Mouse (Mus musculus) adrenal gland, postnatal 4 days (tissue): ENCODE data around the gene Vwa1. TPM values are rescaled to one million over a fixed set of nuclear protein-coding genes. Genes with fewer than 3 reads are reported as not detected.
"Not testable (repeated sequence)": the region's sequence is repeated elsewhere in the genome, so short reads cannot be mapped to it uniquely, and the experiment has no call there.

Source experiments
- DNase-seq, 2 experiments: peaks; one replicate each; pipeline ENCODE4 v3.0.0; 2021 to 2022; ENCODE audit warnings: low spot score in 2 of 2, mixed read lengths in 2 of 2
- total RNA-seq, 2 experiments: library from RNA; stranded (reverse); gene quantifications; 2 replicates each; pipeline ENCODE4 v1.2.3; 2021

Gene Vwa1
- total RNA-seq, 2 experiments from 2014 or later, result 5.7 to 7.4 TPM

DNA sequence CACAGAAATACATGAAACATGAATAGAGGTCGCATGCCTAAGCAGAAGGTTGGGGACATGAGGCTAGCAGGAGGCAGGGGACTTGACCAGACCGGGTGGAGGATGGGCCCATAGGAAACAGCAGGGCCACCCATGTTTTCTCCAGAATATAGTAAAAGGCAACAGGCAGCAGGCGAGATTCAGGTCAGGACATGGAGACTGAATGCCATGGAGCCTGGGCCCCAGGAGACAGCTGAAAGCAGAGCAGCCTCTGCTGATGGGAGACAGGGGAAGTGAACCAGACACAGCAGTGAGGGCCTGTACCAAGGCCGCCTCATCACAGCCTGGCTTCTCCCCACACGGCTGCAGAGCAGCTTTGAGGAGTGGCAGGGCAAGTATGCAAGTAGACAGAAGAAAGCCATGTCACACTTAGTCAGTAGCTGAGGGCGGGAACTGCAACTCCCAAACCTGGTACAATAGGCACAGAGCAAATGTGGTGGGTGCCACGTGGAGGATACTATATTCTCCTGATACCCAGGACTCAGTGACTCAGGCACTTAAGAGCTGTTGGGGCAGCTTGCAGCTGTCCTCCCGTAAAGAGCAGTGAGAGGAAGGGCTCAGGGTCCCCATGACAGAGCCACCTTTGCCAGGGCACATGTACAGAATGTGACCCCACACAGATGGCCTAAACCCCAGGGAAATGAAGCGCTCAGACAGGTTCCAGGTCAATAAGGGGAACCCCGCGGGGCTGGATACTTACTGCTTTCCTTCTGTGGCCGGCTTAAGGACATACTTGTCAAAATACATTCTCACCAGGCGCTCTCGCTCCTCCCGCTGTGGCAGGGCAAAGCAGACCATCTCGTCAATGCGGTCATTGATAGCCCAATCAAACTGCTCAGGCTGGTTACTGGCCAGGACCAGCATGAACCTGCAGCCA is 27.7 kb downstream of the Vwa1 start:
- no peak for DNase-seq

- DNase-seq, result no peak
Observed at GRCm38 (mm10) chr4:155746036-155746548, 28.4 kb downstream of the Vwa1 start.

GRCm38 (mm10) chr4:155745136-155745535 is 29.4 kb downstream of the Vwa1 start:
- DNase-seq, result no peak

DNA sequence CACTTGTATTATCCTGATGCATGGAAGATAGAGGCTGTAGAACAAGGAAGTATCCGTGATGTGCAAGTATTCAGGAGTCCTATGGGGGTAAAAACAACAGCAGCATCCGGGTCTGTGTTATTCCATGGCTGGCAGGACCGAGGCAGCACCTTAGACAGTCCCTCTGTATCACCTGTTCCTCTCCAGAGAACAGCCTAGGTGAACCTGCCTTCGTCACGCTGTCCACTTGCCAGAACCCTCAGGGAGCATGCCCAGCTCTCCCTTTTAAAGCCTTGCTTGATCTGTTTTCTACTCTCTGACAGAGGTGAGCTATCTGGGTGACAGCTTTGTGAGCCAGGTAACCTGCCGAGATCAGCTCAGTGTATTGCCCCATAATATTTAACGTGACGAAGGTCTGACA is 30.0 kb downstream of the Vwa1 start:
- no peak for DNase-seq

DNA sequence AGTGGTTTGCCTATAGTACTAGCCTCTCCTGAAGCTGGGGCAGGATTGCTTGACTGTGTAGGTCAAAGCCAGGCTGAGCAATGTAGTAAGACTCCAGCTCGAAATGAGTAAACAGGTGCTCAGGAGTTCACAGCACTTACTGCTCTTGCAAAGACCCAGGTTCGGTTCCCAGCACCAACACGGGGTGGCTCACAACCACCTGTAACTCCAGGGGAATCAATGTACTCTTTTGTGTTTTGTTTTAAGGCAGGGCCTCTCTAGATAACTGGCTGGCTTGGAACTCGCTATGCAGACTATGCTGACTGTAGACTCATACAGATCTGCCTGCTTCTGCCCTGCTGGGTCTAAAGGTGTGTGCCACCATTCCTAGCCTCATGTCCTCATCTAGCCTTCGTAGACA is 31.8 kb downstream of the Vwa1 start:
- DNase-seq, result no peak

DNA sequence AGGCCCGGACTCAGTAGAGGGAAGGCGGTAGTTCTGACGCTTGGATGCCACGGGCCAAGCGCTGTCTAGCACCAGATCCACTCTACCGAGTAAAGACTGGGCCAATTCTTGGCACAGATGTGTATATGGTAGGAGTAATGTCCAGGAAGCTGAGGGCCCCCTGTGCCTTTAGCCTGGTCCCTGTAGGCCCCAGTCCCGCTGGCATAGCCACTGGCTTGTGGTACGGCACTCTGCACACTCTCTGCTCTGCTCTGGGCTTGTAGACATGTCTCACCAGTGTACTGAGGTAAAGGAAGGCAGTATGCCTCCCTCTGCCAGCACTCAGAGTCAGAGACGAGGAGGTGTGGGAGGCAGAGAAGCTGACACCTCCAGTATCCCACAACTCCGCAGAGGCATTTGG is 33.8 kb downstream of the Vwa1 start:
- DNase-seq, result not testable (repeated sequence)

- no peak for DNase-seq
Observed at GRCm38 (mm10) chr4:155739741-155740636, 34.5 kb downstream of the Vwa1 start.

DNA sequence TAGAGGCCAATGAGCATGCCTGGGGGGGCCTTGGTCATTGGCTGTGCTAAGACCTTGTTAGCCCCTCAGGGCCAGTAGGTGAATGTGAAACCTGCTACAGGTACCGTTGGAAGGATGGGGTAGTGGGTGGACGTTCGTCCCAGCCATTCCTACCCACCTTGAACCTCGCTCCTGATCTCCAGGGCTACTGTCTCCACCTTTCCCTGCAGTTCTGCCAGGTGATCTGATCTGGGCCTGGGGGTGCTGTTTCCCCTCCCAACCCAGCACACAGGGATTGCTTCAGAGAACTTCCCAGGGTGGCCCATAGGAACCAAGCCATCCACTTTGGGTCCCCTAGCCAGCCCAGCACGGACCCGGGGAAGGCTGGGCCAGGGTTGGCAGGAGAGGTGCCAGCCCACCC is 35.3 kb downstream of the Vwa1 start:
- DNase-seq, result no peak

DNA sequence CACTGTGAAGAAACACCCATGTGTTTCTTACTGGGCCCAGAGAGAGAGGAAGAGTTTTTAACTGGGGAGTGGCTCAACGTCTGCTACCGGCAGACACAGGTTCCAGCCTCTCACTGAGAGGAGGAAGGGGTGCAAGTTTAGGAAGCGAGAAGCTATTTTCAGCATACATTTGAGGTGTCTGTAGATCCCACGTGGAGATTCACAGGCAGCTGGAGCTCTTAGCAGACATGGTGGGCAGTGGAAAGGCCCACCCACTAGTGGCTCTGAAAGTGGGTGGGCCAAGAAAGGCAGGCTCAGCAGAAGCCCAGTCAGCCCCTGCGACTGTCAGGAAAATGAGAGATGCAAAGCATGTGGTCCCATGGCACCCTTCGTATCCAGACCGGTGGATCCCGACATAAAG is 36.2 kb downstream of the Vwa1 start:
- no peak for DNase-seq

GRCm38 (mm10) chr4:155736421-155736820 is 38.1 kb downstream of the Vwa1 start:
- DNase-seq, result no peak

DNA sequence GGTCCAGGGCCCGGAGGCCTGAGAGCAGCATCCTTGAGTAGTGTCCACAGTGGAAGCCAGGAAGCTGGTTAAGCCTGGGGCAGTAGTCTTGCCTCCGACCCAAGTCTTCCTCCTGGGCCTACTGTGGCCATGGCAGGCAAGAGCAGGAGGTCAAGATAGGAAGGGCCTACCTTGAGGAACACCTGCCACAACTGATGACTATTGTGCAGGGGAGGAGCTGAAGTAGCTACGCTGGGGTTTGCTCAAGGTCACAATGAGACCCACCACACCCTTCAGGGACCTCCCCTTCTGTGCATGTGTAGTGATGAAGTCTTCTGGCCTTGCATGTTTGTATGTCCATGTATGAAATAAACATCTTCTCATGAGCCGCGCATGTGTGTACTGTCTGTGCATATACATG is 38.7 kb downstream of the Vwa1 start:
- no peak for DNase-seq

DNA sequence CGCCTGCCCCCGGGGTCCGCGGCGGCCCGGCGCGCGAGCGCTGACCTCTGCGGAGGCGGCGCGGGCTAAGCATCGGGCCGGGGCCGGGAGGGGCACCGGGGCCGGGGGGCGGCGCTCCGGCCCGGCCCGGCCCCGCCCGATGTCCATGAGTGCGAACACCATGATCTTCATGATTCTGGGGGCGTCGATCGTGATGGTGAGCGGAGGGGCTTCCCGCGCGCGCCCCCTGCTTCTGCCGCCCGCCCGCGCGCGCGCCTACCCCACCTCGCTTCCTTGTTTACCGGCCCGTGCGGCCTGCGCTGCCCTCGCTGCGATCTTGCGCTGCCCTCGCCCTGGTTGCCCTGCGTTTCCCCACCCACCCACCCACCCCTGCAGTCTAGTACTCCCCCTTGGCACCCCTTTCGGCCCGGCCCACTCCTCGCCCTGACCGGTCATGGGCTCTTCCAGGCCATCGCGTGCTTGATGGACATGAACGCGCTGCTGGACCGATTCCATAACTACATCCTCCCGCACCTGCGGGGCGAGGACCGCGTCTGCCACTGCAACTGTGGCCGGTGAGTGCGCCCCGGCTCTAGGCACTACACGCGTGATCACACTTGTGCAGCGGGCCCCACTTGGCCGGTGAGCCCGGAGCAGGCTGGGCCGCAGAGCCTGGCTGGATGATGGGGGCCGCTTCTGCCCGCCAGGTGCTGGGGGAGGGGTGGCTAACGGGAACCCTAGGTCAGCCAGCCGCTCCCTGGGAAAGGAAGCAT is 39.4 kb downstream of the Vwa1 start:
- DNase-seq, result peak; percentile 18

DNA sequence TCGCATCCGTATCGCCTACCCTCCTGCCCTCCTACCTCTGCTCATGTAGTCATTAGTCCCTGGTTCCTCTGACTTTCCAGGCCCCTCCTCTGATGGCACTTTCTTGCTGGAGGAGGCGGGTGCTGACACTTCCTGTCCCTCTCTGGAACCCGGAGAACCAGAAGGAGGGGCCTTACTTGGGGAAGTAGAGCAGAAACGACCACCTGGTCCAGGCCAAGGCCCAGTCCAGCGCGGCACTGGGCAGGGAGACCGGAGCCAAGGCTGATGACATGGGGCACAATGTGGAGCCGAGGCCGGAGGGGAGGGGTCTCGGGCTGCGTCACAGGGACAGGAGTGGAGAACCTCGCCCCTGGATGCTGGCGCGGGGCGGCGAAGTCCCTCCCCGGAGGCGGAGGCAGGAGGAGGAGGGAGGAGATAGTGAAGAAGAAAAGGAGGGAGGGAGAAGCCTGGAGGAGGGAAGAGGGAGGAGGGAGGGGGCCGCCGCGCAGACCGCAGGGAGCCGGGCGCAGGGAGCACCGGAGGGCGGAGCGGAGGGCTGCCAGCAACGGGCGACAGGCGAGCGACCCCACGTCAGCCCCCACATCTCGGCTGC is 40.1 kb downstream of the Vwa1 start, which contains the start of gene Tmem240:
TSS of gene Tmem240 (plus strand) at position 451 of the 592 bp plus-strand sequence.
- peak; percentile 73 to 82 for DNase-seq

- DNase-seq, result no peak
Observed at GRCm38 (mm10) chr4:155733267-155733666, 41.2 kb downstream of the Vwa1 start.

GRCm38 (mm10) chr4:155727993-155728392 is 46.5 kb downstream of the Vwa1 start:
- DNase-seq, result no peak

DNA sequence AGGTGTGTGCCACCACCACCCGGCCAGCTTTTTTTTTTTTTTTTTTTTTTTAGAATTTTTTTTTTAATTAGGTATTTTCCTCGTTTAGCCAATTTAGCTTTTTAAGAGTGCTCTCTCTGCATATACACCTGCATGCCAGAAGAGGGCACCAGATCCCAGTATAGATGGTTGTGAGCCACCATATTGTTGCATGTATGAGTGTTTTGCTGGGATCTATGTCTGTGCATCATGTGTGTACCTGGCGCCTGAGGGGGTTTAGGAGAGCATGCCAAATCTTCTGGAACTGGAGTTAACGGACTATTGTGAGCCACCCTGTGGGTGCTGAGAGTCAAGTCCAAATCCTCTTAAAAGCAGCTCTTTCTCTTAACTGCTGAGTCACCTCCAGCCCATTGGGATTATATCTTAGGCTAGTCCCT is 52.8 kb downstream of the Vwa1 start:
- no peak for DNase-seq
